Mouse (Mus musculus): ENCODE results near the gene C1qtnf7.

Gene C1qtnf7

GRCm38 (mm10) chr5:43515401-43515976, at the start of gene C1qtnf7:
C1qtnf7 (plus strand) TSS chr5:43515538.
- DNase-seq, result no peak

- DNase-seq, result no peak
These were observed 48.6 kb upstream of the C1qtnf7 start for GRCm38 (mm10) chr5:43466762-43467161.

GRCm38 (mm10) chr5:43467214-43467613, 48.1 kb upstream of the C1qtnf7 start:
- no peak for DNase-seq

GRCm38 (mm10) chr5:43468937-43469336, 46.4 kb upstream of the C1qtnf7 start:
- no peak for DNase-seq

- no peak for DNase-seq
These were observed 37.4 kb upstream of the C1qtnf7 start for GRCm38 (mm10) chr5:43477953-43478352.

GRCm38 (mm10) chr5:43480046-43480445, 35.3 kb upstream of the C1qtnf7 start:
- DNase-seq, result no peak

- no peak for DNase-seq
These were observed 34.6 kb upstream of the C1qtnf7 start for GRCm38 (mm10) chr5:43480786-43481185.

- no peak for DNase-seq
These were observed 33.5 kb upstream of the C1qtnf7 start for GRCm38 (mm10) chr5:43481824-43482223.

- DNase-seq, result no peak
These were observed 13.5 kb upstream of the C1qtnf7 start for GRCm38 (mm10) chr5:43501887-43502286.

- DNase-seq, result no peak
These were observed 11.0 kb upstream of the C1qtnf7 start for GRCm38 (mm10) chr5:43504243-43504786.

GRCm38 (mm10) chr5:43508470-43508869, 6.9 kb upstream of the C1qtnf7 start:
- no peak for DNase-seq

- DNase-seq, result no peak
These were observed 6.4 kb upstream of the C1qtnf7 start for GRCm38 (mm10) chr5:43508892-43509291.

GRCm38 (mm10) chr5:43511126-43511525, 4.2 kb upstream of the C1qtnf7 start:
- DNase-seq, result no peak

- no peak for DNase-seq
These were observed 1.2 kb downstream of the C1qtnf7 start for GRCm38 (mm10) chr5:43516491-43516890.

- no peak for DNase-seq
These were observed 2.0 kb downstream of the C1qtnf7 start for GRCm38 (mm10) chr5:43517313-43517712.

GRCm38 (mm10) chr5:43519905-43520304, 4.6 kb downstream of the C1qtnf7 start:
- no peak for DNase-seq

- no peak for DNase-seq
These were observed 6.0 kb downstream of the C1qtnf7 start for GRCm38 (mm10) chr5:43521369-43521768.

- DNase-seq, result no peak
These were observed 7.5 kb downstream of the C1qtnf7 start for GRCm38 (mm10) chr5:43522866-43523265.

GRCm38 (mm10) chr5:43526874-43527584, 11.7 kb downstream of the C1qtnf7 start:
- no peak for DNase-seq

- no peak for DNase-seq
These were observed 14.8 kb downstream of the C1qtnf7 start for GRCm38 (mm10) chr5:43530186-43530585.

GRCm38 (mm10) chr5:43530886-43531285, 15.5 kb downstream of the C1qtnf7 start:
- DNase-seq, result no peak

GRCm38 (mm10) chr5:43538322-43539167, 23.2 kb downstream of the C1qtnf7 start:
- no peak for DNase-seq

- DNase-seq, result no peak
These were observed 23.8 kb downstream of the C1qtnf7 start for GRCm38 (mm10) chr5:43539168-43539516.

GRCm38 (mm10) chr5:43539871-43540270, 24.5 kb downstream of the C1qtnf7 start:
- no peak for DNase-seq
